Mouse (Mus musculus) midbrain, embryonic 16.5 days (tissue): ENCODE results near the gene Ccdc90b. TPM values are rescaled to one million over a fixed set of nuclear protein-coding genes. Genes with fewer than 3 reads are reported as not detected.

Source experiments
- ATAC-seq: fragments of 200-750 bp; cut with Nextera tagmentation; 2 replicates; pipeline ENCODE4 v1.8.0; 2017; ENCODE audit warnings: moderate TSS enrichment
- H3K27ac ChIP-seq: fragments of 300-500 bp; sonication (generic); 2 replicates; pipeline ENCODE4 v1.5.1; 2014; ENCODE audit warnings: mild to moderate bottlenecking, low read length, mixed read lengths
- H3K27me3 ChIP-seq: fragments of 300-500 bp; sonication (generic); 2 replicates; pipeline ENCODE4 v1.6.1; 2014; ENCODE audit warnings: low read depth, low read length, mixed read lengths; ENCODE audit not compliant: control insufficient read depth, insufficient read depth
- H3K36me3 ChIP-seq: fragments of 300-500 bp; sonication (generic); 2 replicates; pipeline ENCODE4 v1.6.1; 2014; ENCODE audit warnings: mild to moderate bottlenecking, low read length, moderate library complexity, mixed read lengths; ENCODE audit not compliant: control insufficient read depth, insufficient read depth
- H3K4me1 ChIP-seq: fragments of 300-500 bp; sonication (generic); 2 replicates; pipeline ENCODE4 v1.6.1; 2014; ENCODE audit warnings: mild to moderate bottlenecking, low read length, mixed read lengths; ENCODE audit not compliant: control insufficient read depth, insufficient read depth
- H3K4me2 ChIP-seq: fragments of 300-500 bp; sonication (generic); 2 replicates; pipeline ENCODE4 v1.6.1; 2014; ENCODE audit warnings: mild to moderate bottlenecking, low read length, mixed read lengths
- H3K4me3 ChIP-seq: fragments of 300-500 bp; sonication (generic); 2 replicates; pipeline ENCODE4 v1.5.1; 2014; ENCODE audit warnings: low read depth, mild to moderate bottlenecking, low read length, moderate library complexity, mixed read lengths
- H3K9ac ChIP-seq: fragments of 300-500 bp; sonication (generic); 2 replicates; pipeline ENCODE4 v1.6.1; 2014; ENCODE audit warnings: low read depth, low read length, mixed read lengths
- H3K9me3 ChIP-seq: fragments of 300-500 bp; sonication (generic); replicated peaks from 2 replicates; pipeline ENCODE4 v1.6.1; 2014; ENCODE audit warnings: mild to moderate bottlenecking, low read length, mixed read lengths; ENCODE audit not compliant: control insufficient read depth, poor library complexity, severe bottlenecking
- WGBS: fragments of 180-500 bp; shearing (Covaris S2); extraction: QIAGEN DNeasy Blood & Tissue Kit; methylation state at CpG from one replicate; pipeline ENCODE4 v1.1.7; 2014; 5-methylcytosine and 5-hydroxymethylcytosine counted together
- polyA plus RNA-seq: library from polyadenylated mRNA; unstranded; fragments of >200 nt; fragmentation: Nextera tagmentation; extraction: Ambion mirVana; gene quantifications from 2 replicates; pipeline ENCODE4 v1.2.1, GENCODE M21; 2015

Ccdc90b gene
- polyA plus RNA-seq, 1 experiment from 2014 or later: 58.3 TPM

DNA sequence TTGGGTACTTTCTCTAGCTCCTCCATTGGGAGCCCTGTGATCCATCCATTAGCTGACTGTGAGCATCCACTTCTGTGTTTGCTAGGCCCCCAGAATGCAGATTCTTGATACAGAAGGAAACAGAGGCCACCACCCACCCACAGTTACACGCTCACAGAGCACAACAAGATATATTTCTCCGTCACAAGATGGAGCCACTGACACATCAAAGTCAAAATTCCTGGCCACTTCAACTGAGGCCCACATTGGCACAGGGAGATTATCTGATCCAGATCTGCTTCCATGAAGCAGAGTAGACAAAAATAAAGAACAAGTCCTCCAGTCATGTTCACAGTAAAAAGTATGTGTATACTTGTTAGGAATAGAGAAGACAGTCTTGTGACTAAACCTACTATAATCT, 69.2 kb downstream of the Ccdc90b start:
- Histone ChIP-seq H3K4me2 (no peak overlapping the region), H3K4me3 (no peak overlapping the region), H3K4me1 (no peaks in the 10 kb centered on the region), H3K27ac (no peak overlapping the region), H3K36me3 (no peaks in the 10 kb centered on the region), H3K9me3 (no peaks in the 10 kb centered on the region), H3K27me3 (no peaks in the 10 kb centered on the region), H3K9ac (no peak overlapping the region)
- 37% methylated on average over 2 of the region's 2 CpGs for WGBS
- no peak for ATAC-seq

Other genes with a start within 250 kb of the Ccdc90b start
- 22.7 and 24.0 TPM in 2 replicates for gene Ankrd42, start 76.0 kb downstream of the Ccdc90b start, polyA plus RNA-seq
- 18.2 and 18.6 TPM in 2 replicates for gene Pcf11, start 108.8 kb downstream of the Ccdc90b start, polyA plus RNA-seq
- 19.9 and 22.4 TPM in 2 replicates for gene Rab30, start 180.5 kb downstream of the Ccdc90b start, polyA plus RNA-seq